Mouse (Mus musculus) forebrain, postnatal 0 days (tissue): ENCODE measurements around the gene Fam126b. TPM values are rescaled to one million over a fixed set of nuclear protein-coding genes. Genes with fewer than 3 reads are reported as not detected.
"Not testable (repeated sequence)": the region's sequence is repeated elsewhere in the genome, so short reads cannot be mapped to it uniquely, and the experiment has no call there.

ENCODE experiments used
- ATAC-seq: fragments of 200-750 bp; cut with Nextera tagmentation; 2 replicates; pipeline ENCODE4 v1.8.0; 2017; ENCODE audit warnings: mild to moderate bottlenecking, moderate library complexity
- DNase-seq: peaks from one replicate; pipeline ENCODE4 v3.0.0-alpha.2; 2015
- H3K27ac ChIP-seq: fragments of 300-500 bp; sonication (generic); 2 replicates; pipeline ENCODE4 v1.5.1; 2014; ENCODE audit warnings: low read depth, mild to moderate bottlenecking, antibody characterized with exemption, low read length, moderate library complexity, mixed read lengths
- H3K27me3 ChIP-seq: fragments of 300-500 bp; sonication (generic); 2 replicates; pipeline ENCODE4 v1.6.1; 2014; ENCODE audit warnings: mild to moderate bottlenecking, low read length, mixed read lengths; ENCODE audit not compliant: insufficient read depth
- H3K36me3 ChIP-seq: fragments of 300-500 bp; sonication (generic); 2 replicates; pipeline ENCODE4 v1.6.1; 2014; ENCODE audit warnings: mild to moderate bottlenecking, moderate library complexity; ENCODE audit not compliant: insufficient read depth
- H3K4me1 ChIP-seq: fragments of 300-500 bp; sonication (generic); 2 replicates; pipeline ENCODE4 v1.6.1; 2014; ENCODE audit warnings: antibody characterized with exemption; ENCODE audit not compliant: insufficient read depth
- H3K4me2 ChIP-seq: fragments of 300-500 bp; sonication (generic); 2 replicates; pipeline ENCODE4 v1.6.1; 2014; ENCODE audit warnings: low read depth, mild to moderate bottlenecking, moderate library complexity
- H3K4me3 ChIP-seq: fragments of 300-500 bp; sonication (generic); 2 replicates; pipeline ENCODE4 v1.5.1; 2014; ENCODE audit warnings: low read depth, low read length, mixed read lengths
- H3K9ac ChIP-seq: fragments of 300-500 bp; sonication (generic); 2 replicates; pipeline ENCODE4 v1.6.1; 2014; ENCODE audit warnings: mild to moderate bottlenecking
- H3K9me3 ChIP-seq: fragments of 300-500 bp; sonication (generic); 2 replicates; pipeline ENCODE4 v1.6.1; 2016; ENCODE audit warnings: low read length
- CTCF ChIP-seq: sonication (generic); IDR thresholded peaks from 2 replicates; pipeline ENCODE4 v1.5.1; 2016; ENCODE audit warnings: antibody characterized with exemption, control low read depth, low read depth
- WGBS: fragments of 180-500 bp; shearing (Covaris S2); extraction: QIAGEN DNeasy Blood & Tissue Kit; methylation state at CpG from one replicate; pipeline ENCODE4 v1.1.7; 2014; 5-methylcytosine and 5-hydroxymethylcytosine counted together
- polyA plus RNA-seq: library from polyadenylated mRNA; unstranded; fragments of >200 nt; fragmentation: Nextera tagmentation; extraction: Ambion mirVana; gene quantifications from 2 replicates; pipeline ENCODE4 v1.2.1, GENCODE M21; 2015
- total RNA-seq: library from RNA; depleted of rRNA; stranded (reverse); fragments of >200 nt; gene quantifications from 2 replicates; pipeline ENCODE4 v1.2.3, GENCODE M21; 2014; rRNA removed

Fam126b gene
- total RNA-seq (19.3 and 25.4 TPM in 2 replicates), polyA plus RNA-seq (5.4 and 12.5 TPM in 2 replicates)

DNA sequence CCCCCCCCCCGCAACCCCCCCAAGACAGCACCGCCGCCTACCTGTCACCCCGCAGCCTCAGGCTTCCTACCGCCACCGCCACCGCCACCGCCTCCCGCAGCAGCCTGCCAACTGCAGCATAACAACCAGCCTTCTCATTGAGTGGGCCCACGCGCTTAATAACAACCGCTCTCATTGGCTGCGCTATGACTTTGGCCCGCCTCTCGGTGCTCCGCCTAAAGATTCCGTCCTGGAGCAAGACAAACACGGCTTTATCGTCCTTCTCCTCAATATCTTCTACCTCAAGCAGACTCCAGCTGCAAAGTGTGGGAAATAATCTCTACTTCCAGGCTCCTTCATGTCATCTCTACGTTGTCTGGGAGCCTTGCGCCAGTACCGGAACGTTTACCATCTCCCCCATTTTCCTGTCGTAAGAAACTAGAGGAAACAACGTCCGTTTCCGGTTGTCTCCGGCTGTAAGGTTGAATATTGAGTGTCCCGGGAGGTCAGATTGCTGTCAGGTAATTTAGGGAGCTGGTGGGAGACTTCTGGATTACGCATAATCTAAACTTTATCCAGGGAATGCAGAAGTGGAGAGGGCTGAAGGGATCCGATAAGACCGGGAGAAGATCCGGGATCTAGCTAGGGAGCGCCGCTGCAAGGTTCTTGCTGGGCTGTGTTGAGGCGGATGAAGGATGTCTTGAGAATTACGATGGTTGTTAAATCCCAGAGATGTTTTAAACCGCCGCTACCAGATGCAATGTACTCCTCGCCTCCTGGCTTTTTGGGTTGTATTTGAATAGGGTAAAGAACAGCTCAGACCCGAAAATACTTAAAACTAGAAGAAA, at the start of gene Fam126b, which contains the start of gene Ndufb3:
Gene Fam126b, minus strand, starts transcription at position 153 of the 827 bp plus-strand sequence.
Gene Ndufb3, plus strand, starts transcription at position 214 of the 827 bp plus-strand sequence.
- ATAC-seq (peak; percentile 99), DNase-seq (peak; percentile 96)
- H3K4me2 ChIP-seq, result peak within 1 kb of the TSS; percentile 75
- H3K27me3 ChIP-seq, result no peaks in the 10 kb centered on the region
- no peaks in the 10 kb centered on the region for H3K9me3 ChIP-seq
- TF ChIP-seq CTCF, result peak; percentile 22; the same call in 1 of the 2 replicates
- peak within 1 kb of the TSS; percentile 92 for H3K4me3 ChIP-seq
- under 1% methylated on average over 41 of the region's 41 CpGs for WGBS
- peaks cover 8% of the 10 kb centered on the region; the same call in 1 of the 2 replicates for H3K4me1 ChIP-seq
- H3K9ac ChIP-seq, result peak within 1 kb of the TSS; percentile 82
- peaks cover 6% of the 10 kb centered on the region; the same call in 1 of the 2 replicates for H3K36me3 ChIP-seq
- H3K27ac ChIP-seq, result peak within 1 kb of the TSS; percentile 91

DNA sequence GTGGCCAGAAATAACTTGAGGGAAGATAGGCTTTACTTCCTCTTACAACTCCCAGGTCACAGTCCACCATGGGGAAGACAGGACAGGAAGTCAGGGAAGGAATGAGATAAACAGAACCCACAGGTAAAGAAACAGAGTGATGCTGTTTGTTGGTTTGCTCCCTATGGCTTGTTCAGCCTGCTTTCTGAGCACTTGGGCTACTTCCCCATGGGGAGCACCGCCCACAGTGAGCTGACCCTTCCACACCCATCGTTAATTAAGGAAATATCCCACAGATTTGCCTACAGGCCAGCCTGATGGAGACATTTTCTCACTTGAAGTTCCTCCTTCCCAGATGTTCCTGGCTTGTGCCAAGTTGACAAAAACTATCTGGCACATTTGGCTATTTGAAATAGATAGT, 42.7 kb upstream of the Fam126b start:
- H3K36me3 ChIP-seq, H3K4me1 ChIP-seq, H3K27ac ChIP-seq, H3K9ac ChIP-seq, H3K4me3 ChIP-seq, ATAC-seq, DNase-seq, H3K27me3 ChIP-seq, H3K9me3 ChIP-seq, H3K4me2 ChIP-seq: not testable (repeated sequence)
- WGBS, result 78% methylated on average over 1 of the region's 2 CpGs

DNA sequence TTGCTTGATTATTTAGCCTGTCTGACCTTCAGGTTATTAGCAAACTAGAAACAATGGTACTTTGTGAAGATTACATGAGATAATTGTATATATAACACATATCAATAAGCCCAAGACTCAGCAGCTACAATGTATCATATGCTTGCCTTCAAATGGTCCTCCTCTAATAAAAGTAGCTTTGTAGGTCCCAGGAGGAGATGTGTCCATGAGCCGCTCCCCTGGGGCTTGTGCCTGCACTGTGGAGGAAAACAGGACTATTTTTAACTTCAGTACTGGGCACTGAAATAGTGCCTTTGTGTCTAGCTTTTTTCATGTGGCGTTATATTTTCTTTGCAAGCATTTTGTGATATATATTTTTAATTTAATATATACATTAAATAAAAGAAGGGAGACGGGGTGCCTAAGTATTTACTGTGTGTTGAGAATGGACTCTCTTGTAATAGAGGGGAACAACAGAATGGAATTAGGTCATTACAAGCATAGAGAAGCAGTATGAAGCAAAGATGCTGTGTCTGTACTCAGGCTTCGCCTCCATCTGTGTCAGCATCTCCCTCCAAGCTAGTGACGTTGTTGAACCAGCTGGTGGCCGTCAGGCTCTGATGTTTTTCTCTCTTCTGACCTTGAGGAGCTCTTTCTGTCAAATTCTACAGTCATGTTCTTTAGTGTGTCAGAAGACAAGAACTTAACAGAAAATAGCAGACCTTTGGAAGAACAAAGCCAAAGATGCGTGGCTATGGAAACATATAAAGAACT, 36.0 kb upstream of the Fam126b start:
- ATAC-seq (peak; percentile 89), DNase-seq (peak; percentile 61)
- H3K27ac ChIP-seq, result peak overlapping the region; percentile 52
- no peaks in the 10 kb centered on the region for H3K27me3 ChIP-seq
- no peaks in the 10 kb centered on the region for H3K9me3 ChIP-seq
- no peak for TF ChIP-seq CTCF
- 0 out of 2 replicates have a peak, but pooled peaks cover 2% of the 10 kb centered on the region for H3K4me1 ChIP-seq
- H3K9ac ChIP-seq, result no peak overlapping the region
- H3K4me2 ChIP-seq, result no peak overlapping the region
- H3K4me3 ChIP-seq, result no peak overlapping the region
- WGBS, result 56% methylated on average over 7 of the region's 7 CpGs
- no peaks in the 10 kb centered on the region for H3K36me3 ChIP-seq

DNA sequence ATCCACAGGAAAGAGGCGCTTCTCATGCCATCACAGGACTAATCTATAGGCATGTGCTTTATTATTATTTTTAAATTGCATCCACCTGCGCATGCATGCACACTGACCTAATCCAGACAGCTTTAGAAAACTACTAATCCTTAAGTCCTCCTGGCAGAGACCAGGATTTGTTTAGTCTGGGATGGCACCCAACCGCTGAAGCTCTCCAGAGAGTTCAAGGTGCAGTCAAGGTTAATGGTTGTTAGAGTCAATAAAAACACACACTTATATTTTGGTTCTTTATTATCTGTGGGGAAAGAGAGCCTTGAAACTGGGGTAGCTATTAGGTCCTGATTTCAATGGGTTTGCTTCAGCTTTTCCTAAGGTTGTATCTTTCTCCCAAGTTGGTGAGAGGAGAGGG, 35.1 kb upstream of the Fam126b start:
- H3K4me3 ChIP-seq, result no peak overlapping the region
- WGBS, result 88% methylated on average over 3 of the region's 3 CpGs

DNA sequence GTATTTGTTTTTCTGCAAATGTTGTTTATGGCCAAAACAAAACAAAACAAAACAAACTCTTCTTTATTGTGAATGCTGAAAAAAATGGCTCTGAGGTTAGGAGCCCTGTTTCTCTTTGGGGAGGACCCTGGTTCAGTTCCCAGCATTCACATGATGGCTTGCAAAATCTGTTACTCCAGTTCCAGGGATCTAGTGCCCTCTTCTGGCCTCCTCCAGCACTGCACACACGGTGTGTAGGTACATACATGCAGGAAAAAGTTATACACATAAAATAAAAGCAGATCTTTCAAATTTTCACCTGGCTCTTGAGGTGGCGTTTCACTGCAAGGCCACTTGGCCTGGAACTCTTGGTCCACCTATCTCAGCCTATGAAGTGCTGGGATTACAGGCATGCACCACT, 32.6 kb upstream of the Fam126b start:
- 95% methylated on average over 2 of the region's 2 CpGs for WGBS
- Histone ChIP-seq H3K4me2 (no peak overlapping the region), H3K27ac (no peak overlapping the region), H3K27me3 (no peaks in the 10 kb centered on the region), H3K4me3 (no peak overlapping the region), H3K4me1 (0 out of 2 replicates have a peak, but pooled peaks cover 2% of the 10 kb centered on the region), H3K36me3 (no peaks in the 10 kb centered on the region), H3K9ac (no peak overlapping the region), H3K9me3 (no peaks in the 10 kb centered on the region)
- ATAC-seq, result no peak
- TF ChIP-seq CTCF, result no peak
- no peak for DNase-seq

More for the DNA sequence above, 35.1 kb upstream of the Fam126b start:
- H3K27me3 ChIP-seq, result no peaks in the 10 kb centered on the region
- ATAC-seq (no peak), DNase-seq (no peak)
- H3K27ac ChIP-seq, result no peak overlapping the region
- TF ChIP-seq CTCF, result no peak
- H3K36me3 ChIP-seq, result no peaks in the 10 kb centered on the region
- no peak overlapping the region for H3K9ac ChIP-seq
- 0 out of 2 replicates have a peak, but pooled peaks cover 2% of the 10 kb centered on the region for H3K4me1 ChIP-seq
- no peaks in the 10 kb centered on the region for H3K9me3 ChIP-seq
- H3K4me2 ChIP-seq, result no peak overlapping the region

DNA sequence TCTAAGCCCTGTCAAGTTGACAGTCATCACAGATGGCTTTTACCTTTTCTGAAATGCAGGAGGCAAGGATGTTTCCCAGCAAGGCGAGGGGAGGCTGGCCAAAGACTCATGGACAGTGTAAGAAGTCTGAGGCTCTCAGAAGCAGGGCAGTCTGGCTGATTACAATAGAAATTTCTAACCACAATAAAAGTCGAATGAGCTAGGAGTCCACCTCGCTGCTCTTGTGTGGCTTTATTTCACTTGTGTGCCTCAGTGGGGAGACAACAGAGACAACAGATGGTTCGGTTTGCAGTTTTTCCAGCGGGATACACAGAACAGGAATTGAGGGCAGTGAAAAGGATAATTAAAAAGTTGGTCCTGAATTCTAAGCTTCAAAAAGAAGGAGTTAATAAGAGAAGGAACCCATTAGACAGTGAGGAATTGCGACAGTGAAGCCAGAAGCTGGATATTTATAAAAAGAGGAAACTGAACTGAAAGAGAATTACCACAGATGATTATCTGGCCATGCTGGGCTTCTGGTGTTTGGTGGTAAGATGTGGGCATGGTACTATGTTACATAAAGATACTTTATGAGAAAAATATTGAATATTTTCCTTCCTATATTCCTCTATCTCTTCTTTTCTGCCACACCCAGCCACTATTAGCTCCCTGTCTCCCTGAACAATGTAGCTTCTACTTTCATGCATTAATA, 32.0 kb upstream of the Fam126b start:
- Histone ChIP-seq H3K27me3 (no peaks in the 10 kb centered on the region), H3K9ac (no peak overlapping the region), H3K4me3 (no peak overlapping the region), H3K4me1 (0 out of 2 replicates have a peak, but pooled peaks cover 2% of the 10 kb centered on the region), H3K4me2 (no peak overlapping the region), H3K9me3 (no peaks in the 10 kb centered on the region), H3K27ac (no peak overlapping the region), H3K36me3 (no peaks in the 10 kb centered on the region)
- no peak for TF ChIP-seq CTCF
- WGBS, result 68% methylated on average over 6 of the region's 6 CpGs
- ATAC-seq (no peak), DNase-seq (no peak)
